Mouse (Mus musculus) megakaryocyte progenitor cell, adult 5-6 weeks (primary cell): ENCODE measurements around the gene Satb2. TPM values are rescaled to one million over a fixed set of nuclear protein-coding genes. Genes with fewer than 3 reads are reported as not detected.

Experiments used
- ATAC-seq: replicated peaks from 2 replicates; pipeline ENCODE4 v1.8.0; 2016; ENCODE audit warnings: mild to moderate bottlenecking, moderate TSS enrichment, inconsistent platforms; ENCODE audit not compliant: poor library complexity
- total RNA-seq, 2 experiments: library from RNA; stranded (forward) in 1 of 2; stranded (reverse) in 1 of 2; fragments of 157-497, 149-512 nt in 1 of 2; fragments of 200-1000 nt in 1 of 2; gene quantifications; 2 replicates each; pipeline versions ENCODE4 v1.2.3 to v1.2.4; 2015 to 2017

Satb2 gene
- total RNA-seq, 2 experiments from 2014 or later: 0.62 to 0.89 TPM

GRCm38 (mm10) chr1:56936554-56936953 is 41.9 kb downstream of the Satb2 start:
- no peak for ATAC-seq

GRCm38 (mm10) chr1:56933821-56934220 is 44.6 kb downstream of the Satb2 start:
- no peak for ATAC-seq

- ATAC-seq: no peak
Measured at GRCm38 (mm10) chr1:56930096-56930495, 48.4 kb downstream of the Satb2 start.

GRCm38 (mm10) chr1:56928731-56929130 is 49.7 kb downstream of the Satb2 start:
- ATAC-seq: no peak

GRCm38 (mm10) chr1:56920472-56920871 is 58.0 kb downstream of the Satb2 start:
- ATAC-seq: no peak

GRCm38 (mm10) chr1:56914279-56914678 is 64.2 kb downstream of the Satb2 start:
- no peak for ATAC-seq

GRCm38 (mm10) chr1:56900706-56901287 is 77.7 kb downstream of the Satb2 start:
- no peak for ATAC-seq

GRCm38 (mm10) chr1:56900187-56900586 is 78.3 kb downstream of the Satb2 start:
- ATAC-seq: no peak

- no peak for ATAC-seq
Measured at GRCm38 (mm10) chr1:56898606-56899396, 79.6 kb downstream of the Satb2 start.

GRCm38 (mm10) chr1:56897492-56898180 is 80.8 kb downstream of the Satb2 start:
- ATAC-seq: no peak

- ATAC-seq: no peak
Measured at GRCm38 (mm10) chr1:56896670-56897069, 81.8 kb downstream of the Satb2 start.

GRCm38 (mm10) chr1:56892766-56893165 is 85.7 kb downstream of the Satb2 start:
- no peak for ATAC-seq

- ATAC-seq: no peak
Measured at GRCm38 (mm10) chr1:56888939-56889338, 89.5 kb downstream of the Satb2 start.

GRCm38 (mm10) chr1:56887524-56887923 is 90.9 kb downstream of the Satb2 start:
- ATAC-seq: no peak

- ATAC-seq: no peak
Measured at GRCm38 (mm10) chr1:56871485-56871884, 107.0 kb downstream of the Satb2 start.

- no peak for ATAC-seq
Measured at GRCm38 (mm10) chr1:56865246-56865645, 113.2 kb downstream of the Satb2 start.

GRCm38 (mm10) chr1:56862799-56863198 is 115.7 kb downstream of the Satb2 start:
- ATAC-seq: no peak

- ATAC-seq: no peak
Measured at GRCm38 (mm10) chr1:56857202-56857601, 121.2 kb downstream of the Satb2 start.

- ATAC-seq: no peak
Measured at GRCm38 (mm10) chr1:56850446-56850845, 128.0 kb downstream of the Satb2 start.

- no peak for ATAC-seq
Measured at GRCm38 (mm10) chr1:56846358-56846757, 132.1 kb downstream of the Satb2 start.

- no peak for ATAC-seq
Measured at GRCm38 (mm10) chr1:56845523-56846118, 132.8 kb downstream of the Satb2 start.
